Mouse (Mus musculus) stomach, postnatal 0 days (tissue): ENCODE data around the gene Il13ra1. TPM values are rescaled to one million over a fixed set of nuclear protein-coding genes. Genes with fewer than 3 reads are reported as not detected.

Source experiments
- ATAC-seq: fragments of 200-750 bp; cut with Nextera tagmentation; 2 replicates; pipeline ENCODE4 v1.8.0; 2017; ENCODE audit not compliant: low FRiP score, low TSS enrichment
- DNase-seq: peaks from one replicate; pipeline ENCODE4 v3.0.0-alpha.2; 2016; ENCODE audit warnings: low spot score
- H3K27ac ChIP-seq: fragments of 300-500 bp; sonication (generic); replicated peaks from 2 replicates; pipeline ENCODE4 v1.5.1; 2014; ENCODE audit warnings: mild to moderate bottlenecking, control low read depth
- H3K27me3 ChIP-seq: fragments of 300-500 bp; sonication (generic); 2 replicates; pipeline ENCODE4 v1.6.1; 2014; ENCODE audit warnings: low read length; ENCODE audit not compliant: control insufficient read depth, insufficient read depth
- H3K36me3 ChIP-seq: fragments of 300-500 bp; sonication (generic); 2 replicates; pipeline ENCODE4 v1.6.1; 2014; ENCODE audit warnings: low read length, mixed read lengths; ENCODE audit not compliant: control insufficient read depth, insufficient read depth
- H3K4me1 ChIP-seq: fragments of 300-500 bp; sonication (generic); replicated peaks from 2 replicates; pipeline ENCODE4 v1.6.1; 2014; ENCODE audit warnings: antibody characterized with exemption; ENCODE audit not compliant: control insufficient read depth, insufficient read depth
- H3K4me2 ChIP-seq: fragments of 300-500 bp; sonication (generic); replicated peaks from 2 replicates; pipeline ENCODE4 v1.6.1; 2014; ENCODE audit warnings: low read depth, mild to moderate bottlenecking, control low read depth, moderate library complexity
- H3K4me3 ChIP-seq: fragments of 300-500 bp; sonication (generic); 2 replicates; pipeline ENCODE4 v1.5.1; 2014; ENCODE audit warnings: low read depth, low read length, control low read depth
- H3K9ac ChIP-seq: fragments of 300-500 bp; sonication (generic); 2 replicates; pipeline ENCODE4 v1.6.1; 2014; ENCODE audit warnings: mild to moderate bottlenecking, low read length, control low read depth, mixed read lengths
- H3K9me3 ChIP-seq: fragments of 300-500 bp; sonication (generic); 2 replicates; pipeline ENCODE4 v1.6.1; 2016; ENCODE audit warnings: low read length; ENCODE audit not compliant: control insufficient read depth
- CTCF ChIP-seq: IDR thresholded peaks from 2 replicates; pipeline ENCODE4 v1.5.1; 2016; ENCODE audit warnings: antibody characterized with exemption, low read depth, mild to moderate bottlenecking, moderate library complexity
- EP300 ChIP-seq: optimal IDR thresholded peaks from 2 replicates; pipeline ENCODE3; 2016; ENCODE audit warnings: antibody characterized with exemption
- WGBS: fragments of 180-500 bp; shearing (Covaris S2); extraction: QIAGEN DNeasy Blood & Tissue Kit; methylation state at CpG from one replicate; pipeline ENCODE4 v1.1.7; 2014; 5-methylcytosine and 5-hydroxymethylcytosine counted together
- polyA plus RNA-seq: library from polyadenylated mRNA; unstranded; fragments of >200 nt; fragmentation: Nextera tagmentation; extraction: Ambion mirVana; gene quantifications from 2 replicates; pipeline ENCODE4 v1.2.1, GENCODE M21; 2015

The Il13ra1 gene
- polyA plus RNA-seq, 1 experiment from 2014 or later, result 20.7 TPM

DNA sequence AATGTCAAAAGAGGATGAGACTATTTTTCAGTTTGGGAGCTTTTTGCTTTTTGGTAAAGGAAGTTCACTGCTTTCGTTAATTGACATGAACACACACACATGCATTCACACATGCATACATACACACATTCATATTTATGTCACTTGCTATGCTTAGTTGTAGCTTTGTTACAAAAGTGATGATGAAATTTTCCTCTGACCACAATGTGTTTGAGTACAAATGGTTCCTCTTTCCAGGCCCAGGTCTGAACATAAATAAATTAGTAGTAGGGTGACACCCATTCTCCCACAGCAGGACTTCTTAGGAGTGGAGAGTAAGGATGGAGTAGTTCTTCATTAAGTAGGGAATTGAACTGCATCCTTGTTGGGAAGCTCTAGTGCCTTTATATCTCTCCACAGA is 11.0 kb upstream of the Il13ra1 start:
- Histone ChIP-seq H3K9me3 (no peaks in the 10 kb centered on the region), H3K4me2 (no peak overlapping the region), H3K4me1 (no peaks in the 10 kb centered on the region), H3K4me3 (no peak overlapping the region), H3K27me3 (no peaks in the 10 kb centered on the region), H3K9ac (no peak overlapping the region), H3K36me3 (no peaks in the 10 kb centered on the region), H3K27ac (no peak overlapping the region)
- 83% methylated on average over 1 of the region's 1 CpGs for WGBS
- TF ChIP-seq CTCF (no peak), EP300 (no peak)
- DNase-seq (no peak), ATAC-seq (no peak)

DNA sequence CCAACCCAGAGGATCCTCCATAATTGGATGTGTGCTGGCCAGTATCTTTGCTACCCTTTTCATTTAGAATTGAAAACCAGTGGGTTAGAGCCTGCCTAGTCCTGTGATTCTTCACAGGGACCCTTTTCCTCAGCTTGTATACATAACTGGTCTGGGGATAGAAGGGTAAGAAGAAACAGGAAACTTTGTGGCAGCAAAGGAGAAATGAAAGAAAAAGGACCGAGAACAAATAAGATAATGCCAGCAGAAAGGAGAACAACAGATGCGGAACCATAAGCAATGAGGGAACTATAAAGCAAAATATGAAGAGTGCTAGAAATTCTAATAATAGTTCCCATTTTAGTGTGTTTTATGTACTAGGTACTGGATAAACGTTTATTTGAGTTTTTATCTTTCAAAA is 10.6 kb upstream of the Il13ra1 start:
- Histone ChIP-seq H3K27ac (no peak overlapping the region), H3K36me3 (no peaks in the 10 kb centered on the region), H3K4me3 (no peak overlapping the region), H3K4me2 (no peak overlapping the region), H3K9me3 (no peaks in the 10 kb centered on the region), H3K27me3 (no peaks in the 10 kb centered on the region), H3K4me1 (no peaks in the 10 kb centered on the region), H3K9ac (no peak overlapping the region)
- no peak for ATAC-seq
- no peak for DNase-seq
- TF ChIP-seq CTCF, result no peak
- no peak for TF ChIP-seq EP300
- 71% methylated on average over 3 of the region's 3 CpGs for WGBS

DNA sequence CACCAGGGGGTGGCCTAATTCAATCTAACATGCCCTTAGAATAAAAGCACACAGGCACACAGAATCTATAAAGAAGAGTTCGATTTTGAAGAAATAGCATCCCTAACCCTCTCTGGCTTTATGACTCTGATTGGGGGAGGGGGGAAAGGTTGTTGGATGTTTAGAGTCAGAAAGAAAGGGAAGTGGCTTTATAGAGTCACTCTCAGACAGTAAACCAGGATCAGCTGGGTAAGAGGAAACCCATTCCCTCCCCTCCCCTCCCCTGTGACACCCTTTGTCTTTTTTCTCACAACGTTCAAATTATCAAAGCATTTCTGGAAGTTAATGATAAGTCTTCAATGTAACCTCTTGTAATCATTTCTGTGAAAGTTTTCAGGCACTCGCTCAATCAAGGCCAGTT is 3.3 kb upstream of the Il13ra1 start:
- no peaks in the 10 kb centered on the region for H3K27me3 ChIP-seq
- TF ChIP-seq EP300 (no peak), CTCF (peak; percentile 21; the same call in 1 of the 2 replicates)
- WGBS, result 44% methylated on average over 3 of the region's 3 CpGs
- H3K36me3 ChIP-seq, result no peaks in the 10 kb centered on the region
- no peak overlapping the region for H3K9ac ChIP-seq
- H3K4me2 ChIP-seq, result no peak overlapping the region
- H3K4me3 ChIP-seq, result no peak overlapping the region
- DNase-seq, result no peak
- ATAC-seq, result no peak
- H3K27ac ChIP-seq, result no peak overlapping the region
- no peaks in the 10 kb centered on the region for H3K9me3 ChIP-seq
- no peaks in the 10 kb centered on the region for H3K4me1 ChIP-seq

DNA sequence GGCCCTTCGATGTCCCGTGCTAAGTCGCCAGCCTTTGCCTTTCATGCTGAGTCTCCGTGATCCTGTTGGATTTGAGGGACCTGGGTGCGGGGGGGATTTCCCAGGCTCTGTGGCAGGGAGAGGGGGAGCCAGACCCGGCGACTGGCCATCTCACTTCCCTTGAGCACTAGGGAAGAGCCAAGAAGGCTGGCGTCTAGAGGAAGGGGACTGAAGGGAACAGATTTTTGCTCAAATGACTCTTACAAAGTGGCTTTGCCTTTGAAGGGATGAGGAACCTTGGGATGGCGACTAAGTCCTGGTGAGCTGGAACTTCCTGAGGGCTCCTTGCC is 476 bp downstream of the Il13ra1 start:
- Histone ChIP-seq H3K4me2 (peak overlapping the region; percentile 66), H3K9me3 (no peaks in the 10 kb centered on the region), H3K4me1 (no peaks in the 10 kb centered on the region), H3K27ac (peak overlapping the region; percentile 61), H3K36me3 (no peaks in the 10 kb centered on the region), H3K27me3 (no peaks in the 10 kb centered on the region), H3K9ac (peak overlapping the region; percentile 63), H3K4me3 (peak overlapping the region; percentile 54)
- no peak for TF ChIP-seq EP300
- no peak for TF ChIP-seq CTCF
- no peak for DNase-seq
- 23% methylated on average over 9 of the region's 9 CpGs for WGBS
- no peak for ATAC-seq

DNA sequence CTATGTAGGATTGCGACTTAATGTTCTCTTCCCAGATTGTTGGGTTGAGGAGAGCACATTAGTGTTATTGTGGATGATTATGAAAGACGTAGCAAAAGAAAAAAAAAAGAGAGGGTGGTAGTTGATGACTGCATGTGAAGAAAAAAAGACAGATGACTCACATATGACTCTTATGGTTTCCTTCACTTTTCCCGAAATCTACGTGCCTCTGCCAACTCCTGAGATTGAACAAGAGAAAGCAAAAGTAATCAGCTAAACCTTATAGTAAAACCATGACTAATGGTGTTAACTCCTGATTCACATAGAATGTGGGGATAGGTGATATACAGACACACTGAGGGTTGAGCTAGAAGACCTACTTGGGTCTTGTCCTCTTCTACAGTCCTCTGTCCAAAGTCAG is 3.3 kb downstream of the Il13ra1 start:
- Histone ChIP-seq H3K9ac (no peak overlapping the region), H3K27me3 (no peaks in the 10 kb centered on the region), H3K4me2 (no peak overlapping the region), H3K9me3 (no peaks in the 10 kb centered on the region), H3K36me3 (no peaks in the 10 kb centered on the region), H3K4me1 (no peaks in the 10 kb centered on the region), H3K27ac (no peak overlapping the region), H3K4me3 (no peak overlapping the region)
- ATAC-seq (no peak), DNase-seq (no peak)
- 69% methylated on average over 4 of the region's 4 CpGs for WGBS
- no peak for TF ChIP-seq EP300
- TF ChIP-seq CTCF, result no peak

DNA sequence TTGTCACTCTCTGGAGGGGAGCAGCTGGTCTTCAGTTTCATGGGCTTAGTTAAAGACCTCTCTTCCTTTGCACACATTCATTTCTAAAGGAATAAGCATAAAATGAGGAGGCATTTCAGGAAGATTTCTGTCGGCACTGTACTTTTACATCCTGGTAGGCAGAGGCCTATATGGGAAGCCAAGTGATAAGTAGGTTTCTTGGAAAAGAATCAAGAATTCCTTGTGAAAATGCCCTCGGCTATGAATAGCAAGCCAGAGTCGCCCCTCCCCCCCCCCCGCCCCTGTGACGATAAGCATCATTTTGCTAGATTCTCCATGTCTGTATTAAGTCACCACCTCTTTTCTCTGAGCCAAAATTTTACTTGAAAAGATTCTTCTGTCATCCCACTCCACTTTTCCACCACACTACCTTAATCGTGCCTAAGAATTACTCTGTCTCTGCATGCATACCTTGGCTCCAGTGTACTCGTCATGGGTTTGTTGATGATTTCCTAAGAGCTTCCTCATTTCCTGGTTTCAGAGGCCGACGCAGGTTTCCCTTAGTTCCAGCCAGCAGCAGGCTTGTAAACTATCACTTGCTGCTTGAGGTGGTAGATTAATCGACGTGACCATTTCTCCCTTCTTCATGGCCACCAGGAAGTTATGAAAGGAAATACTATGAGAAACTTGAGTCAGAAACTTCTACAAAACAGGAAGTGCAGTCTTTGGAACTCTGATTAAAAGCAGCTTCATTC is 17.3 kb downstream of the Il13ra1 start:
- 61% methylated on average over 11 of the region's 11 CpGs for WGBS
- Histone ChIP-seq H3K4me1 (no peaks in the 10 kb centered on the region), H3K4me3 (no peak overlapping the region), H3K4me2 (no peak overlapping the region), H3K27ac (0 out of 2 replicates have a peak overlapping the region, but pooled peaks have one; percentile 35), H3K9me3 (no peaks in the 10 kb centered on the region), H3K27me3 (no peaks in the 10 kb centered on the region), H3K36me3 (no peaks in the 10 kb centered on the region), H3K9ac (no peak overlapping the region)
- ATAC-seq (no peak), DNase-seq (peak; percentile 13)
- no peak for TF ChIP-seq EP300
- no peak for TF ChIP-seq CTCF
